Mouse (Mus musculus): ENCODE results near the gene Tmem104. TPM values are rescaled to one million over a fixed set of nuclear protein-coding genes. Genes with fewer than 3 reads are reported as not detected.

Gene Tmem104
- total RNA-seq, 2 experiments from 2014 or later = 9.5 to 9.6 TPM

DNA sequence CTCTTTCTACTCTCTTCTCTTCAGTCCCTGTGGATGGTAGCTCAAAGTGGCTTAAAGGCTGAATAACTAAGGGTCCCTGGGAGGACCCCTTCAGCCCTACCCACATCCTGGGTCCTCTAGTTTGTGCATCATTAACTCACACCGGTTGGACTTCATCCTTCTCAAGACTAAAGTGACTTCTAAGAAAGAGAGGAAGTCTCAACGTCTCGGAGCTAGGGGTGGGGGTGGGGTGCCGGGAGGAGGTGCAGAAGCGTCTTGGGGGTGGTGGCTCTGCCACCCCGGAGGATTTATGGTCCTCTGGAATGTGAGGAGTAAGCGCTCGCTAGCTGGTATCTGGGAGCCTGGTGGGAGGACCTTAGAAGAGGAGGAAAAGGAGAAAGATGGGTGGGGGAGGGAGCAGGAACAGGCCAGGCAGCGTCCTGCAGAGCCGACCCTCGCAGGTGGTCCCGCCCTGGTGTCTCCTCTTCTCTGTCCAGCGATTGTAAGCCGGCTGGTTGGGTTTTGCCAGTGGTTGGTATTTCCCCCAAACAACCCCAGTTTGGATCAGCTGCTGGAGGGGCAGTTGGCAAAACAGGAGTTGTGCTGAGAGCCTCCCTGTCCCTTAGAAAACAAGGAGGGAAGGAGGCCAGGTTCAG lies 22.8 kb upstream of the Tmem104 start:
- intact Hi-C loops (cut with DNase I) = no loop called here
- no peak for DNase-seq

DNA sequence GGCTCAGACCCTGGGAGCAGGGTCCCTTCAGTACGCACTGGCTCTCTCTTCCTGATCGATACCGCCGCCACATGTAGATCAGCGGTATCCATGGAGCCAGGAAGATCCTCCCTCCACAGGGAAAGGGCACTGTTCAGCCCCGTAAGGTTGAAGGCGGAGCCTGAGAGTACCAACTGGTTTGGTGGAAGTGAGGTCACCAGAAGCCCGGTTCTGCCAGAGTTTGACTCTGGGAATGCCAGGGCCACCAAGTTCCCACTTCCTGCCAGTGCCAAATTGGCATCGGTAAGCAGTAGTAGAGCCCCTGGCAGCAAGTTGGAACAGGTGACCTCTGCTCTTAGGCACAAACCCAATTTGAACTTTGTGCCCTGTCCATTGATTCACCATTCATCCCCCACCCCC lies 22.3 kb upstream of the Tmem104 start:
- intact Hi-C loops (cut with DNase I) = no loop called here
- no peak for DNase-seq

DNA sequence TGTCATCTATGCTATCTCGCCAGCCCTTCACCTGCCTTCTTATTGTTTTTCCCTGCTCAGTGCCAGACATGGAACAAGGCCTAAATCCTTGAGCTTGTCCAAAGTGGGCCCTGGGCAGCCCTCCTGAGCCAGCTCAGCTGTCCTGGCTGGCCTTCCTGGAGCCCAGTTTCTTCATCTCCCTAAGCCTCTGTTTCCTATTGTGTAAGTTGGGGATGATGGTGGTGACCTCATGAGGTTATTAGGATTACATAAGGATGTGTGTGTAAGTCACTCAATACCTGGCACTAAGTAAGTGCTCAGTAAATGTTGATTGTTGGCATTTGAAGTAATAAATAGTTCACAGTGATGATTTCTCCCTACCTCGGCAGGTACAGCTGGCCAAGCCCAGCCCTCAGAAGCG lies 20.5 kb upstream of the Tmem104 start:
- DNase-seq = no peak
- intact Hi-C loops (cut with DNase I) = no loop called here

DNA sequence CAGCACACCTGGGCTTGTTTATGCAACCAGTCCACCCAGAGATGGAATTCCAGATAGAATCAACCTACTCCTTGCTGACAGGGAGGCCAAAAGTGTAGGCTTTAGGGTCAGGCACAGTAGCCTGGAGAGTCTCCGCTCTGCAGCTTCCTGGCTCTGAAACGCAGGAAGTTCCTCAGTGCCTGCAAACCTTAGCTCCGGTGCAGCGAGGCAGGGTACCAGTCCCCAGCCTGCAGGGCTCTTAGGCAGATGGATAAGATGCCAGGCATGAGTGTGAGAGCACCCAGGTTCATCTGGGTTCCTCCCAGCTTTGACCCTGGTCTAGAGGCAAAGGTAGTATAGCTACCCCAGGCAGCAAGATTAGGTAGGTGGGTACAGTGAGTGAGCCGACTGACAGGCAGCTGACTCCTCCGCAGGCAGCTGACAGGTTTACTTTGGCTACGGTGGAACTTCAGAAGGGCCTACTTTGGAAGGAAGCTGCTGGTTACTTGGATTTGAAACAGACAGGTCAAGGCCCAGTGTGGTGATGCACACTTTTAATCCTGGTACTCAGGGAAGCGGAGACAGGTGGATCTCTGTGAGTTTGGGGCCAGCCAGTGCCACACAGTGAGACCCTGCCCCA lies 19.5 kb upstream of the Tmem104 start:
- no peak for DNase-seq
- intact Hi-C loops (cut with DNase I) = no loop called here

DNA sequence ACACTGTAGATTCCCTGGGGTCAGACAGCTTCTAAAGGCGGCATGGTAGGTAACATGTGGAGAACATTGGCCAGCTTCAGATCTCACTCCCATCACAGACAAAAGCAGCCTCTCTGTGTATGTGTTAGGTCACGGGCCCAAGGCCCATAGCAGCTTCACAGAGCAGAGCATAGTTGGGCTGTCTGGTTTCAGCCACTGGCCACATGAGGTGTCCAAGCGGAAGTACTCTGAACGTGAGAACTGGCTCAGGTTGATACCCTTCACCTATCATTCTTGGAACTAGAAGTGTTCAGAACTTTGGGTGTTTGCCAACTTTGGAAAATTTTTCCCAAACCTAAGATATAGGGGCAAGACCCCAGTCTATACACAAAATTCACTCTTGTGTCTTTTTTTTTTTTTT lies 17.9 kb upstream of the Tmem104 start:
- no peak for DNase-seq
- intact Hi-C loops (cut with DNase I) = no loop called here

DNA sequence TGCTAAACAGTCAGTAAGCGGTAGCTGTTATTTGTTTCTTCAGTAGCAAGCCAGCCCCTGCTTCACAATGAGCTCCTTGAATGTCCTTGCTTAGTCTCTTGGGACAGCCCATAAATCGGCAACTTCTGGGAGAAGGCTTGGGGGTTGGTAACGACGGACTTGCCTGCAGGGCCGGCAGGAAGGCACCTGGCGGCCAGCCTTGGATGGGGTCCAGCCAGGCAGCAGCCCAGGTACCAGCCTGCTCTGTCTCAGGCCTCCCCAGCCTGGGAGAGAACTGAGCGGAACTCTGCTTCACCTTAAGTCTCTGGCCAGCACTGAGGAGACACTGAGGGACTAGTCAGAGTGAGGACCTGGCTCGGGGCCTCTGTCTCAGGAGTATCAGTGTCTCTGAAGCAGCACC lies 16.2 kb upstream of the Tmem104 start:
- intact Hi-C loops (cut with DNase I) = no loop called here
- no peak for DNase-seq

DNA sequence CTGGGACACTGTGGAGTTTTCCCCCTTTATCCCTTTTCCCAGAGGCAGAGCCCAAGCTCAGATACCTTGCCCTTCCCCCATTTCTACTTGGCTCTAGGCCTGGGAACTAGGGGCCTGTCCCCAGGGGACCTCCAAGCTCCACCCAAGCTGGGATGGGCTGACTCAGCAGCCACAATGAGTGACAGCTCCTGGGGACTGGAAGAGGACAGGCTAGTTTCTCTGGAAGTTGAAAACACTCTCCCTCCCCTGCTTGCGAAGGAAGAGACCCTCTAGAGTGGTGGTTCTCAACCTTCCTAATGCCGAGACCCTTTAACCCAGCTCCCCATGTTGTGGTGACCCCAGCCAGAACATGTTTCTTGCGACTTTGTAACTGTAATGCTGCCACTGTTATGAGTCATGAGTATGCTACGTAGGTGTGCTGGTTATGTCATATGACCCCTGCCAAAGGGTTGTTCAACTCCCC lies 14.4 kb upstream of the Tmem104 start:
- DNase-seq = peak; percentile 57 to 74
- intact Hi-C loops (cut with DNase I) = no loop called here

DNA sequence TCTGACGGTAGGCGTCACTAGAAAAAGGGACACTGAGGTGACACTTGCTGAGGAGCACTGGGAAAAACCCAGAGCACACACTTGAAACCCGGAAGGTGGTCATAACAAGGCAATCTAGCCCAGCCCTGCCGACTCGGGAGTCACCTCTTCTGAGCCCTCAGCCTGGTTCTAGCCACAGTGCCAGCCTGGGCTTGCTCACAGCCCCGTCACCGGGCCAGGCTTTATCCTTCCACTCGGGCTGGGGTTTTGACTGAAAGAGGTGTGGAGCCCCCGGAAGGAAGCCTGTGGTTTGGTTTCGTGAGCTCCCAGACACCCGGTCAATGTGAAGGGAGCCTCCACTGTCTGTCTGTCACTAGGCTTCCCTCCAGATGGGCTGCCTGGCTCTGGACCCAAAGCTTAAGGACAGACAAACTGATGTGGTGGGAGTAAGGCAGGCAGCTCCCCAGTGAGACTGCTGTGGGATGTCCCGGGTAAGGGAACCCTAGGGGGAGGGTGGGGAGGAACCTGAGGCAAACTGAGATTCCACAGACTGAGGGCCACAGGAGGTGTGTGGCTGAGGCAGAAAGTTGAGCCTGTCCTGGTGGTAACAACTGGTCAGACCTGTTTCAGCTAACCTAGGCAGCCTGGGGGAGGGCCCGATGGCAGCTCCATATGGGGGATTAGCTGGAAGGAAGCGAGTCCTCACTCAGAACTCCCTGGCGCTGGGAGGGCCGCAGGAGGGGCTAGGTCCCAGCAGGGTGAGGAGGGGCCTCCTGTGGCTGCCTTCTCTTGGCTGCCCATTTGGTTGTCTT lies 13.5 kb upstream of the Tmem104 start:
- intact Hi-C loops (cut with DNase I) = no loop called here
- no peak for DNase-seq

DNA sequence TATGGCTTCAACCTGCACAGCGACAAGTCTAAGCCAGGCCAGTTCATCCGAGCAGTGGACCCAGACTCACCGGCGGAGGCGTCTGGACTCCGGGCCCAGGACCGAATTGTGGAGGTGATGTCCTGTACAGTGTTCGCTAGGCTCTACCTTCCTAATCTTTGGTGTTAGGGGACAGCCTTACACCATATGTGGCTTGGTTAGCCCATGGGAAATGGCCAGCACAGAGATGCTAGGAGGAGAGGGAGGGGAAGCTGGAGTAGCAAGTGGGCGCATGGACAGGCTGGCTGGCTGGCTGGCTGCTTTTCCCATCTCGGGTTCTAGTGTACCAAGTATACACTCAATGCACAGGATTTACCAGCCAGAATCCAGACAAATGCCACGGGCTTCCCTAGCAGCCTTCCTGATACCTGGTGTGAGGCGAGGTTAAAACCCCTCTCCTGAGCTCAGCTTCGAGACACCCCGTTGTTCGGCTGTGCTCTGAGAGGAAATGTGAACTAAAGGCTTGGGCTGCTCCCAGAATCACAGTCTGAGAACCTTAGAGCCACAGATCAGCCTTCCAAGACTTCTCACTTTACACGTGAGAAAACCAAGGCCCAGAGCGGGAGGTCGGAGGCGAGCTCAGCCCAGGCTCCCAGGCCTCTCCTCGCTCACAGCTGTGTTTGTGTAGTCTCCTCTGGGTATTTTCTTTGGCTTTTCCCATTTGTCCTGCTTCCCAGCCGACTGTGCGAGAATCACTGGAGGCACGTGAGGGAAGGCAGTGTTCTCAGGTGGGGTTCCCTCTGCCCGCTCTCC lies 10.7 kb upstream of the Tmem104 start:
- peak in 1 of 2 experiments; percentile 40 for DNase-seq
- intact Hi-C loops (cut with DNase I) = no loop called here

DNA sequence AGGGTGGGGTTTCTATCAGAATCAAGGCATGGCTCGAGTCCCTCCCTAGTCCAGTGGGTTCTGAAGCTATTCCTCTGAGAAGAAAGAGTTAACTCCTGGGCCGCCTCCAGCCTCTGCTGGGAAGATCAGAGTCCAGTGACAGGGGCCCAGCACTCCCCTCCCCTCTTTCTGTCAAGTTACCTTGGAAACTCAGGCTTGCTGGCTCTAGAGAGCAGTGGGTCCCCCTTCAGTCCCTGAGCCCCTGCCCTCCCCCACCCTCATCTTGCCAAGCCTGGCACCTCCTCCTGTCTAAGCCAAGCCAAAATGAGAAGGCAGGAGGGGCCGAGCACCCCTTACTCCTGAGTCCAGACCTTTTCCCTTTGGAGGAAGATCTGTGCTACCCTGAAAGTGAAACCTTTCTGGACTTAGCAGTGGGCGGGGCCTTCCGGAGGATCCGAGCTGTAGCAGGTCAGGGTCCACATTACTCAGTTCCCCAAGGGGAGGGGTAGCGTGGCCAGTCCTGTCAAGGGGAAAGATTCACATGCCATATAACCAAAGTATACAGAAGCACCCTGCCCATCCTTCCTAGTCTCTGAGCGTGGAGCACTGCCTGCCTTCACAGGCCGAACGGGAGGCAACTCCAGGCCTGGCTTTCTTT lies 9.6 kb upstream of the Tmem104 start:
- intact Hi-C loops (cut with DNase I) = no loop called here
- DNase-seq = no peak

DNA sequence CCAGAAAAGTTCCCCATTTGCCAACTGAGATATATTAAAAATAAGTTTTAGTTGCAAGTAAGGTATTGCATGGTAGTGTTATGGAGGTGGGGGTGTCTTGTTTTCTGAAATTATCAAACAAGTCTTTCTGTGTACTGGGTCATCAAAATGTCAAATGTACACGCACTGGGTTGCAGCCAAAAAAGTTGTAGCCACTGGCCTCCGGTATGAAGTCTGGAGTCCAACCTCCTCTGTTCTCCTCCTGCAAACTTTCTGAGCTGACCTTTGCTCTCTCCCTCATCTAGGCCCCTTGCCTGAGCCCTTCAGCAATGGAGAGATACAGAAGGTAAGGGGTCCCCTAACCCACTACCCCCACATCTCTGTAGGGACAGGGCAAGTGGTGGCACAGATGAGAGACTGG lies 8.5 kb upstream of the Tmem104 start:
- no peak for DNase-seq
- intact Hi-C loops (cut with DNase I) = no loop called here

DNA sequence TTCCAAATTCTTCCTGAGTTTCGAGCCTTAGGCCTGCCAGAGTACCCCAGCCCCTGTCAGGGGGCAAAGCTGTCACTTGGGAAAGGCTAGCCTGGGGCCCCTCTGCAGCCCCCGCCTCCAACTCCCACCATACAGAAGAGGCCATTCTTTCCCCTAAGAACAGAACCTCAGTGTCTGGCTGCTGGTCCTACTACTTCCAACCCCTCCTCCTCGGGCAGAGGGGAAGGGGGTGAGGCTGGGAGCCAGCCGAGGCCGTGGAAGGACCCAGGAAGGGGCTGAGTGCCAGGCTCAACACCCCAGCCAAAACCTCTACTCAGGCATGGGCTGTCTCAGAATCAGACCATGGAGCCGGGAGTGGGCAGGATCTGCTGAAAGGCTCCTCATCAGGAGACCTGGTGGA lies 8.1 kb upstream of the Tmem104 start:
- intact Hi-C loops (cut with DNase I) = no loop called here
- no peak for DNase-seq

DNA sequence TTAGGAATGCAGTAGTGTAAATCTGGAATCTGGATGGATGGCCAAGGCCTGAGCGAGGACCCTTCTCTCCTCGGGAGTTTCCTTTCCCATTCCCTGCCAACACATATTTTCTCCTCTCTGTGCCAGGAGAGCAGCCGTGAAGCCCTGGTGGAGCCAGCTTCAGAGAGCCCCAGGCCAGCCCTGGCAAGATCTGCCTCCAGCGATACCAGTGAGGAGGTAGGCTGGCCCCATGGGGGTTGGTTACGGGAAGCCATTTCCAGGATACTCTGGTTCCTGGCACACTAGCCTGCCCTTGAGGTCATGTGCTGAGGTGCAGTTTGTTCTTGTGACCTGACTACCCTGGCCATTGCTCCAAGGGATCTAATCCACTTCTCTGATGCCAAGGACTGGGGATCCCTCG lies 7.4 kb upstream of the Tmem104 start:
- intact Hi-C loops (cut with DNase I) = no loop called here
- no peak for DNase-seq

DNA sequence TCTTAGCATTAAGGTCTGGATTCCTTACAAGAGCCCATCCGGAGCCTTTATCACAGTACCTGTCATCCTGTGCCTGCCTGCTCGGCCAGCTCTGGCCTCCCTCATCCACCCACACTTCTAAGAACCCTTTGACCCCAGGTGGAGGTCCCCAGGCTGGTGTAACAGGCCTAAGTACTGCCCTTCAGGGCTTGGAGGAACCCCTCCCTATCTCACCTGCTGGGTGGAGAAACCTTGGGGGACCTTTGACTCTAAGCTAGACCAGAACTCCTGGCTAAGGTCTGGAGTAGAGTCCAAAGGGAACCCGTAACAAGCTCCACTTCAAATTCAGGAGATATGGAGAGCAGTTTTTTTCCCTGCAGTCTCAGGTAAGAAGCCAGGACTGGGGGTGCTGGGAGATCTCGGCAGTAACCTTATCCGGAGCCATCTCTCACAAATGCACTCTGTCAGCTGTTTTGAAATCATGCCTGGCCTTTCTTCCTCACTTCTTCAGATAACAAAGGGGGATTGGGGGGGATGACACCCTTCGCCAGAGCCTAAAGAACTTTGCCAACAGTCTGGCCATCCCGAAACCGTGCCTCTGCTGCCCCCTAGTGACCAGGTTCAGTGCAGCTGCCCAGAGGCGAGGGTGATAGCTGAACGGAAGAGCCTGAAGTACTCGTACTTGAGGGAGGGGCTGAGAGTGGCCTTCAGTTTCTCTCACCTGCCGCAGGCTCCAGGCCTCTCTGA lies 5.2 kb upstream of the Tmem104 start:
- intact Hi-C loops (cut with DNase I) = loop anchor here (1.0 kb wide), 1 partner anchor 22 kb away; no protein-coding TSS in a partner anchor
- DNase-seq = peak; percentile 84 to 91

DNA sequence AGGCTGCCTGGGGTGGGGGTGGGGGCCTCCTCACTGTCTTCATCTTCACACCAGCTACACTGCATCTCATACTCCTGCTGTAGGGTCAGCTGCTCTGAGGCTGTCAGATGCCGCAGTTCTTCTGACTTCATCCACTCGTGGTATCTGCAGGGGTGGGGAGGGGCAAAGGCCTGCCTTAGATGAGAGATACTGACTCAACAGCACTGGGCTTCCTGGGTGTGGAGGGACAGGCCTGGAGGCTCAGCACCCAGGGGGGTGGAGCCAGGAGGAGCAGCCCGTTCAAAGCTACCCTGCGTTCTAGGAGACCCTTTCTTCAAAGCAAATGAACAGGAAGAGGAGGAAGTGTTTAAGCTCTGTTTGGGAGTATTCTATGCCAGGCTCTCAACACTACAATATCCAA lies 2.3 kb upstream of the Tmem104 start:
- DNase-seq = no peak
- intact Hi-C loops (cut with DNase I) = no loop called here

DNA sequence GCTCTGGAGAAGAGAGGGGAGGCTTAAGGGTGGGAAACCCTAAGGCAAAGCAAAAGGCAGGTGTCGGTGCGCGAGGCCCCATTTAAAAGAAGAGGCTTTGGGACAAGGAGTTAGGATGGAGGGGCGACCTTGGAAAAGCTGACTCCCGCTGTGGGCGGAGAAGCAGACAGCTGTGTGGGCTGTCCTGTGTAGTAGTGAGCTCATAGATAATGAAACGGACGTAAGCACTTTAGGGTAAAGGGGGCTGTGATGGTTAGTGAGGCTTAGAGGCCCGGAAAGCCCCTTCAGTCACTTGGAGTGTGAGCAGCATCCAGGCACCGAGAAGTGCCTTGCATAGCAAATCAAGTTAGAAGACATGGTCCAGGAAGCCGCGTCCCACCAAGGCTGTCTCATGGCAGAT lies 406 bp downstream of the Tmem104 start, which contains the start of gene Nat9:
Gene Nat9 (minus strand): TSS at position 167 of the 400 bp plus-strand sequence.
- DNase-seq = no peak
- intact Hi-C loops (cut with DNase I) = no loop called here

DNA sequence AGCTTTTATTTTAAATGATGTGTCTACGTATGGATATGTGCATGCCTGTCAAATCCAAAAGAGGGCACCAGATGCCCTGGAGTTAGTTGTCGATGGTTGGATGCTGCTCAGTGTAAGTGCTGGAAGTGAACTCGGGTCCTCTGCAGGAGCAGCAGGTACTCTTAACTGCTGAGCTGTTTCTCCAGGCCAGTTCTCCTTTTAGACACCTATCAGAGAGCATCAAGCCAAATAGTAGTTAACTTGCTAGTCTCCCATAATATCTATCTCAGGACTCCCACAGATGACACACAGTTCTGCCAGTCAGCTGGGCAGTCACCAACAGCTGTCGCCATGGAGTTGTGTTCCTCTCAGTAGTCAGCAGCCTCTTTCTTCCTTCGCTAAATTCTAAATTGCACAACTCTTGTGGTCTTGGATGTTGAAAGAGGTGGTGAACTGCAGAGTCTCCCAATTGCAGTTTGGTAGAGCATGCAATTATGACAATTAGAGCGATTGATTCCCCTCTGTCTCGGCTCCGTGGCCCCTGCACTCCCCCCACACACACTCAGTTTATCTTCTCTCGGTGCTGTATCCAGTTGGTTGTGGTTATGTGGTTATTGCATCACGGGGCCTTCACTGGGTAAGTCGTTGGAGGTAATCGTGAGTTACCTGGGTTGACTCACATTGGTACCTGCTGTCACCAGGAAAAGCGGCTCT lies 1.4 kb downstream of the Tmem104 start:
- intact Hi-C loops (cut with DNase I) = no loop called here
- DNase-seq = no peak

DNA sequence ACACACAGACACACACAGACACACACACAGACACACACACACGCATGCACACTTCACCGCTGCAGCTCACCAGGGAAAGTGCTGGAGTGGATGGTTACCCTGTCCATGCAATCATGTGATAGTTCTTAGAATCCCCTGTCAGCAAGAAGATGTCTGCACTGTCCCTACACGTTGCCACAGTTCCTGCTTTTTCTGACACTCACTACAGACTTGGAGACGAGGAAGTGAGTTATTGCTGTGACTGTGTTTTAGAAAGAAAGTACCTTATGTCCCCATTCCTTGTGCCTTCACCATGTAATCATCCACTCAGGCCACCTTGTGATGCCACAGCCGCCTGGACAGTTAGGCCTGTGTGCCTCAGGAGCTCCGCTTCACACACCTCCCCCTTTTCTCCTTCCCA lies 2.0 kb downstream of the Tmem104 start:
- no peak for DNase-seq
- intact Hi-C loops (cut with DNase I) = no loop called here

DNA sequence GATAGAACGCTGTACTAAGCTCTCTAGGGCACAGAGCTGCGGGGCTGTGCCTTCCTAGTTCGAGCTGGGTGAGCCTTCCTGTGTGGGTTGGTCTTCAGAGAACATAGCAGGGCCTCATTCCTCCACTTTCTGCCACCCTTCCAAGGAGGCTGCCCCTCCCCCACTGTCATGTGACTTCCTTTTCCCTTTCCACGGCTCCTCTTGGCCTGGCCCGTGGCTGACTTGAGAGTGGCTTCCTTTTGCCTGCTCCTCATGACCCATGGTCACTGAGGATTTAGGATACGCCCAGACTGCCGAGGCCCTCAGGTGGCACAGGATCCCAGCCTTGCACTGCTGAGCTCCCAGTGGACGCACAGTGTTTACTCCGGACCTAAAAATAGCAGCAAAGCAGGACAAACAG lies 4.9 kb downstream of the Tmem104 start:
- intact Hi-C loops (cut with DNase I) = no loop called here
- DNase-seq = peak; percentile 59 to 69
